Mouse (Mus musculus) retina, adult 2 months (tissue): Measurements from ENCODE around the gene Plin1.

ENCODE experiments used
- DNase-seq: peaks from one replicate; pipeline ENCODE4 v3.0.0-alpha.2; 2012; ENCODE audit warnings: low read depth, low spot score

The Plin1 gene

GRCm38 (mm10) chr7:79736511-79736910 lies 3.8 kb upstream of the Plin1 start:
- no peak for DNase-seq

DNA sequence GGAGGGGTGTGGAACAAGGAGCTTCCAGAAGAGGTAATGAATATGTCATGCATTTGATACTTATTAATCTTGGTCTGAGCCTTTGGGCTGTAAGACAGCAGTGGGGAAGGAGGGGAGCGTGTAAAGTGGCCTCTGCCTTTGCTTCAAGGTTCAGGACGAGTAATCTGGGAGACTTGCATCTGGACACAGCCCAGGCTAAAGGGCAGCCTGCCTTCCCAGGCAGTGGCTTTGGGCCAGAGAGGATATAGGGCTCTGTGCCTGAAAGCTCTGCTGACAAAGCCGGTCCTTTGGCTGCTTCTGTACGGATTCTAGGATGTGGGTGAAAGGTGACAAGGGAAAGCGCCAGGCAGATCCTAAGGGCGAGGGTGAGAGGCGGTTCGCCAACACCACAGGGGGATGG lies 1.9 kb upstream of the Plin1 start:
- no peak for DNase-seq

GRCm38 (mm10) chr7:79731438-79731837 lies 1.3 kb downstream of the Plin1 start:
- no peak for DNase-seq

DNA sequence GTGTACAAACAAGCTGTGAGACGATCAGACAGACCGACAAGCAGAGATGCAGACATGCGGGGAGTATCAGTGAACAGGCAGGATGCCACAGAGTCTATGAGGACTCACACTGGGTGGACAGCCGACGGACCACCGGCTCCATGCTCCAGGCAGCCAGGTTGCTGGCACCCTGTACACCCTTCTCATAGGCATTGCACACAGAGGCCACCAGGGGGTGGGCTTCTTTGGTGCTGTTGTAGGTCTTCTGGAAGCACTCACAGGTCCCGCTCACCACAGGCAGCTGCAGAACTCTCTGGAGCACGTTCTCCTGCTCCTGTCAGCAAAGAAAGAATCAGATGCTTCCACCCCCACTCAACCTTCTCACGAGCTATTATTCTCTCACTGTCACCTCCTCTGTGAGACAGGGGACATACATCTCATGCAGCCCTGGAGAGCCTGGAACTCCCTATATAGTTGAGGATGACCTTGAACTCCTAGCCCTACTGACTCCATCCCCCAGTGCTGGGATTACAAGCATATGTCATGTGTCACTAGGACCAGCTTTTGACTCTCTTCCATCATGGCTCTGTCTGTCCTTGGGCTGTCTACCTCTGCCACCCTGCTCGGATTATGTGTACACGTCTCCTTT lies 2.8 kb downstream of the Plin1 start:
- DNase-seq = no peak

- no peak for DNase-seq
These were observed 3.5 kb downstream of the Plin1 start for GRCm38 (mm10) chr7:79729169-79729568.

DNA sequence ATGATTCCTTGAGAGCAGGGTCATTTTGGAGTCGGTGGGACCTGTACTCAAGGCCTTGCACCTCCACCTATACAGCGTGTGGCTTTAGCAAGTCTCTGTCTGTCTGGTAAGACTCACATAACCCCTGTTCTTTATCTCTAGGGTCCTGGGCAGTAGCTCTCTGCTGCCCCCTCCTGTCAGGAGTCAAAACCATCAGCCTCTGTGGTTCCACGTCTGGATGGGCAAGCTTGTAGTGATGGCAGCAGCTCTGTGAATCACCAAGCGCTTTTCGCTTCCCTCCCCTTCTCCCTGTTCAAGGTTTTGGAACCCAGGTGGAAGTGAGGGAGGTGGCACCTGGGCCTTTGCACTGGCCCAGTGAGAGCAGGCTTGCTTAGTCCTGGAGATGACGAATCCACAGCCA lies 4.5 kb downstream of the Plin1 start:
- DNase-seq = no peak

DNA sequence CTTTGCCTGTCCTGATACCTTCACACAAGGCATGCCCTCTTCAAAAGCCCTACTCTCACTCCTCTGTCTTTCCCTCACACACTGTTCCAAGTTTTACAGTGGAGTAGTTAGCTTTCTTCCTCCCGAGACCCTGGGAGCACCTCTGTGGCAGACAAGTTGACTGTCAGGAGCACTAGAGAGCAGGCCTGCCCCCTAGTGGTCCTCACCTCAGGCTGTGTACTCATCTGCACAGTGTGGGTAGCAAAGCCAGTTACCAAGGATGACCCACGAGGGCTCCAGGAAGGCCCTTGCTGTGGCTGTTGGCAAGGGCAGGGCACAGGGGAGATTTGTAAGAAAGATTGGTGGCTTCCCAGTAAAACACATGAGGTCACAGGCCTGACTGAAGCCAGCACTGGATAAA lies 5.6 kb downstream of the Plin1 start:
- no peak for DNase-seq

GRCm38 (mm10) chr7:79721386-79721977 lies 11.2 kb downstream of the Plin1 start:
- no peak for DNase-seq

DNA sequence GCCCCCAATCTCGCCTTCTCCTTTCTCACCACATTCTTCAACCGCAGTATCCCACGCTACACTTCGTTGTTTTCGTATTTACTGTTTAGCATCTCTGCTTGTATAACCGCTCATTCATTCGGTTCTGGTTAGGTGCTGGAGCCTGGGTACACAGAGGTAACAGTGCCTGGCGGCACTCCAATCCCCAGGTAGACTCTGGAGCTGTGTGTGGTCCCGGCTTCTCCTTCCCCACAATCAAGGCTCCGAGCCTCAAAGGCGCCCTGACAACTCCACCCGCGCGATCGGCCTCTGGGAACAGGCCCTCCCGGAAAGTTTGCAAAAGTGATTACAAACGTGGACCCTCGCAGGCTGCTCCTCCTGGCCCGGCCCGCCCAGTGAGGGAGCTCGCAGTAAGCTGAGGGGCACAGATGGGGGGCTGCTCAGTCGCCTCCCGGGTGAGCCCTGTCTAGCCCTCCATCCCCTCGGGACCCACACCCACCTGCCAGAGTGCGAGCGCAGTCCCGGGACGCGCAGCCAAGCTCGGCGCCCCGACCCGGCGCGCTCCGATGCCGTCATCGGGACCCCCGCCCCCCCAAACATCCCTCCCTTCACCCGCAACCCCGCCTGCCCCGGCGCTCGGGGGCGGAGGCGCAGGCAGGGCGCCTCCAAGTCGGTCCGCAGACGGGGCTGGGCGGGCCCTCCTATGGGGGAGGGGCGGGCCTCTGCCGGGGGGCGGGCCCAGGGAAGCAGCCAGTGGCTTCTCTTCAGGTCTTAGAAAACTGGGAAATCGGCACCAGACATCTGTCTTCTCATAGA lies 17.3 kb downstream of the Plin1 start, which contains the start of gene Kif7:
Gene Kif7 (minus strand): TSS at position 534 of the 795 bp plus-strand sequence.
- no peak for DNase-seq

DNA sequence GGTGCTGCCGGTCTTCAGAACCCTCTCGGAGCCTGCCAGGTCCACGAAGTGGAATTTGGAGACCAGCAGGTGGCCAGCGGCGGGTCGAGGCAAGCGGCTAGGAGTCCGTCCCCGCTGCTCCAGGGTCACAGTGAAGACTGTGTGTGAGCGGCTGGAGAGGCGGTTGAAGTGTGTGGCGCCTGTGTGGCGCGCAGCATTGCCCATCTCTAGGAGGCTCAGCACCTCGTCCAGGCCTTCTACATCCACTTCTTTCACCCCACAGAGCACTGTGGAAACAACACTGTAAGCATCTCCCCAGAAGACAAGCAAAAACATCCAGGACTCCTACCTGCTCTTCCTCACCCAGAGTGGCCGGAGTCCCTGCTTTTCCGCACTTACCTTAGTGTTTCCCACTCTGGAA lies 21.9 kb downstream of the Plin1 start:
- DNase-seq = no peak

- no peak for DNase-seq
These were observed 22.5 kb downstream of the Plin1 start for GRCm38 (mm10) chr7:79710130-79710607.

- no peak for DNase-seq
These were observed 27.5 kb downstream of the Plin1 start for GRCm38 (mm10) chr7:79705210-79705609.

DNA sequence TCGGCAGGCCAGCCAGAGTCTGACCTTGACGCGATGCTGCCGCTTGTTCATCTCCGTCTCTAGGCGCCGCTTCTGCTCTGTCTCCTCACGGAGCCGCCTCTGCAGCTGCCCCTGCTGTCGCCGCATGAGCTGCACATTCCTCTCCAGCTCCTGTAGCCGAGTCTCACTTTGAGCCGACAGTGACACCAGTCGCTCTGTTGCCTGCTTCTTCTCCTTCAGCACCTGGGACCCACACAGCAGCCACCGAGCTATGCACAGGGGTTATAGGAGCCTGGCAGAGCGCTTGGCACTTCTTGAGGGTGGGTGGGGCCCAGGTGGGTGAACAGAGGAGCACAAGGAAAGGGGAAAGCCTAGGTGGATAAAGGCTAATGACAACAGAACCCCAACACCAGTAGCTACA lies 29.9 kb downstream of the Plin1 start:
- no peak for DNase-seq

DNA sequence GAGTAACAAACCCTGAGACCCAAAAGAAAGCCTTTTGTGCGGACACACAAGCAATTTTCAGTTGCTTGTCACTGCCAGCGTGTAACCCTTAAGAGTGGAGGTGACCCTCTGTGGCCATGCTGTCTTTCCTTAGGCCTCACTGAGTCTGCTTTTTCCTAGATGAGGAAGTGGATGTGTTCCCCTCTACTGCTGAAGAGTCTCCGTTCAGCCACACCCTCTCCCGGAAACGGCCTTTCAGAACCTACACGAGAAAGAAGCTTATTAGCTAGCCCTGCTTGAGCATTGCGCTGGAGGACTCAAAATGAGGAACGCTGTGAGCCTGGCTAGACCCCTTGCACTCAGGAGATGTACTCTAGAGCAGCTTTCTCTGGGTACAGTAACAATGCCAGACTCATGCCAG lies 36.2 kb downstream of the Plin1 start:
- DNase-seq = no peak

DNA sequence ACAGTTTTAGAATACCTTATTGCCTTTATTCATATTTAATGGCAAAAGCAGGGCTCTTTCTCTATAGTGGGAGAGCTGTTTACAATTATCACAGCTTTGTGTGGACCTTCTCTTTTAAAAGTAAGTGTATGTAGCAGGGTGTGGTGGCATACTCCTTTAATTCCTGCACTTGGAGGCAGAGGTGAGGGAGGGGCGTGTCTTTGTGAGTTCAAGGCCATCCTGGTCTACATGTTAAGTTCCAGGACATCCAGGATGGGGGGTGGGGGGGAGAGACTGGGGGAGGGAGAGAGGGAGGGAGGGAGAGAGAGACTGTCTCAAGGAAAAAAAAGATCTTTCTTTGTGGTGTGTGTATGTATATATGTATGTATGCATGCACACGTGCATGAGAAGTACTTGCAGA lies 52.5 kb downstream of the Plin1 start:
- DNase-seq = no peak

DNA sequence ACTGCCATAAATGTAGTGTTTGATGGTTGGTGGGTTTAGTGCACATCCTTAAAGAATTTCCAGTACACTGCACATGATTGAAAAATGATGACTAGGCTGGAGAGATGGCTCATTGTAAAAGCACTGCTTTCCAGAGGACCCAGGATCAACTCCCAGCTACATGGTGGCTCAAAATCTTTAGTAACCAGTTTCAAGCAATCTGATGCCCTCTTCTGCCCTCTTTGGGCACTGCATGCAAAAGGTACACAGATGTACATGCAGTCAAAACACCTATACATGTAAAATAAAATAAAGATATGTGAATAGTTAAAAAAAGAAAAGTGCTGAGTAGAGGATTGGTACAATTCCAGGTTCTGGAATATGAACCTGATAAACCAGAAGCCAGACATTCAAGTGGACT lies 53.5 kb downstream of the Plin1 start:
- no peak for DNase-seq

GRCm38 (mm10) chr7:79670900-79671604 lies 61.7 kb downstream of the Plin1 start:
- DNase-seq = no peak
